Mouse (Mus musculus) myocyte (in vitro differentiated cells): ENCODE data around the gene Robo1.

Source experiments
- E2F4 ChIP-seq: IDR thresholded peaks from one replicate; pipeline ENCODE4 v1.6.1; 2011; ENCODE audit warnings: mild to moderate bottlenecking, control low read depth, moderate library complexity; ENCODE audit not compliant: insufficient read depth
- POLR2A ChIP-seq: IDR thresholded peaks from one replicate; pipeline ENCODE4 v1.6.1; 2011; ENCODE audit warnings: low read depth, mild to moderate bottlenecking, control low read depth, moderate library complexity; ENCODE audit not compliant: insufficient read length
- POLR2AphosphoS2 ChIP-seq: IDR thresholded peaks from one replicate; pipeline ENCODE4 v1.6.1; 2011; ENCODE audit warnings: low read depth, control low read depth; ENCODE audit not compliant: insufficient read length
- REST ChIP-seq: IDR thresholded peaks from one replicate; pipeline ENCODE4 v1.6.1; 2011; ENCODE audit warnings: mild to moderate bottlenecking, control low read depth, moderate library complexity; ENCODE audit not compliant: insufficient read depth, insufficient read length
- TCF12 ChIP-seq: IDR thresholded peaks from one replicate; pipeline ENCODE4 v1.6.1; 2011; ENCODE audit warnings: mild to moderate bottlenecking, control low read depth; ENCODE audit not compliant: poor library complexity, insufficient read depth, severe bottlenecking
- USF1 ChIP-seq: IDR thresholded peaks from one replicate; pipeline ENCODE4 v1.6.1; 2011; ENCODE audit warnings: low read depth, mild to moderate bottlenecking, control low read depth, moderate library complexity

DNA sequence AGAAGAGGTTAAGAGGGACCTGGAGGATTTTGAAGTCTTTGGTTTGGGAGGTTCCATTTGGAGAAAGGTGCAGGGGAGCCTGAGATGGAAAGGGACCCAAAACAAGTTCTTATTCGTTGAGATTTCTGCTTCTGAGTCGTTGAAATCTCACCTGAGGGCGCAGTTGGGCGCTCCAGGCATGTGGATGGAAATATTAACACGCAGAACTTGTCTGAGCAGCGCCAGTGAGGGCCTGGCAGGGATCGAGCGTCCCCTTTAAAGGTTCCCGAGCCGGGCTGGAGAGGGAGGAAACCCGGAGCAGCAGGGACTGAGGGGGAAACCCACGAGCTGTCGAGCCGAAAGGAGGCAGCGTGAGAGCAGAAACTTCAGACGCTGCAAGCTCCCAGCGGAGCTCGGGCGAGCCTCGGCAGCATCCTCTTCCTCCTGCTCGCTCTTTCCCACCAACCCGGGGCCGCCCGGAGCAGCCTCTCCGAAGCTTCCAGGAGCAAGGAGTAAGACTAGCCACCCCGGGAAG, 354.8 kb downstream of the Robo1 start:
- TF ChIP-seq POLR2A, result peak; percentile 79
- TF ChIP-seq E2F4, result no peak
- TF ChIP-seq TCF12, result no peak
- peak; percentile 50 for TF ChIP-seq POLR2AphosphoS2
- TF ChIP-seq REST, result no peak
- no peak for TF ChIP-seq USF1
